Mouse (Mus musculus) embryonic facial prominence, embryonic 13.5 days (tissue): ENCODE measurements around the gene Itgb5. TPM values are rescaled to one million over a fixed set of nuclear protein-coding genes. Genes with fewer than 3 reads are reported as not detected.

Experiments
- ATAC-seq: fragments of 200-750 bp; cut with Nextera tagmentation; 2 replicates; pipeline ENCODE4 v1.8.0; 2017; ENCODE audit warnings: low read depth; ENCODE audit not compliant: insufficient number of reproducible peaks, insufficient read depth, low FRiP score, low TSS enrichment
- H3K27ac ChIP-seq: fragments of 300-500 bp; sonication (generic); 2 replicates; pipeline ENCODE4 v1.5.1; 2015; ENCODE audit warnings: moderate library complexity, mild to moderate bottlenecking, inconsistent platforms
- H3K27me3 ChIP-seq: fragments of 300-500 bp; sonication (generic); 2 replicates; pipeline ENCODE4 v1.6.1; 2015; ENCODE audit warnings: mild to moderate bottlenecking, inconsistent platforms
- H3K36me3 ChIP-seq: fragments of 300-500 bp; sonication (generic); 2 replicates; pipeline ENCODE4 v1.6.1; 2015; ENCODE audit warnings: mild to moderate bottlenecking, inconsistent platforms
- H3K4me1 ChIP-seq: fragments of 300-500 bp; sonication (generic); 2 replicates; pipeline ENCODE4 v1.6.1; 2015; ENCODE audit warnings: inconsistent platforms
- H3K4me2 ChIP-seq: fragments of 300-500 bp; sonication (generic); 2 replicates; pipeline ENCODE4 v1.6.1; 2015; ENCODE audit warnings: moderate library complexity, mild to moderate bottlenecking, inconsistent platforms
- H3K4me3 ChIP-seq: fragments of 300-500 bp; sonication (generic); 2 replicates; pipeline ENCODE4 v1.5.1; 2015; ENCODE audit warnings: mild to moderate bottlenecking, inconsistent platforms
- H3K9ac ChIP-seq: fragments of 300-500 bp; sonication (generic); 2 replicates; pipeline ENCODE4 v1.6.1; 2015; ENCODE audit warnings: mild to moderate bottlenecking, inconsistent platforms
- H3K9me3 ChIP-seq: fragments of 300-500 bp; sonication (generic); 2 replicates; pipeline ENCODE4 v1.6.1; 2016; ENCODE audit warnings: inconsistent platforms
- WGBS: fragments of 180-500 bp; shearing (Covaris S2); methylation state at CpG from one replicate; pipeline ENCODE4 v1.1.7; 2015; ENCODE audit warnings: mixed read lengths; 5-methylcytosine and 5-hydroxymethylcytosine counted together
- polyA plus RNA-seq: library from polyadenylated mRNA; unstranded; fragments of >200 nt; fragmentation: Nextera tagmentation; extraction: Ambion mirVana; gene quantifications from 2 replicates; pipeline ENCODE4 v1.2.1, GENCODE M21; 2015

Gene Itgb5
- polyA plus RNA-seq, 1 experiment from 2014 or later: 47.7 TPM

DNA sequence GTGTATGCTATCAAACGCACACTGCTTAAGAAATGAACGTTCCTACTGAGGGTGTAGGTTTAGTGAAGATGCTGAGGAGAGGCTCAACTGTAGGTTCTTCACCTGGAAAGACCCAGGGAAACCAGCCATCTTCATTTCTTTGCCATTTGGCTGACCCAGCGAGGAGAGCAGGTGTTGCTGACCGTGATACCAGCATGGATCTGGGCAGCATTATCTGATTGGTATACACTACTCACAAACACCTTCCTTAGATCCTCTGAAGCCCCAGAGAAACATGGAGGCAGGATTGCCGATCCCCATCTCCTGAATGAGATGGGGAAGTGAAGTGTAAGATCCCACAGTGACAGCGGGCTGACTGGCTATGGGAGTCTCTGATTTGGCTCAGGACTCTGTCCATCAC lies 168.5 kb downstream of the Itgb5 start:
- H3K27me3 ChIP-seq: no peaks in the 10 kb centered on the region
- H3K4me3 ChIP-seq: no peak overlapping the region
- H3K4me2 ChIP-seq: no peak overlapping the region
- H3K9me3 ChIP-seq: no peaks in the 10 kb centered on the region
- ATAC-seq: no peak
- no peaks in the 10 kb centered on the region for H3K36me3 ChIP-seq
- no peak overlapping the region for H3K9ac ChIP-seq
- H3K27ac ChIP-seq: no peak overlapping the region
- 76% methylated on average over 6 of the region's 6 CpGs for WGBS
- H3K4me1 ChIP-seq: peaks cover 7% of the 10 kb centered on the region

Other genes with a start within 250 kb of the Itgb5 start
- 12.6 and 12.9 TPM in 2 replicates for gene Heg1, start 145.3 kb upstream of the Itgb5 start, polyA plus RNA-seq
- gene Muc13, start 35.6 kb upstream of the Itgb5 start, polyA plus RNA-seq: 0.11 and 2.1 TPM in 2 replicates
- 57.4 and 62.5 TPM in 2 replicates for gene Umps, start 137.4 kb downstream of the Itgb5 start, polyA plus RNA-seq